Mouse (Mus musculus) stomach, embryonic 16.5 days (tissue): ENCODE results near the gene Birc5. TPM values are rescaled to one million over a fixed set of nuclear protein-coding genes. Genes with fewer than 3 reads are reported as not detected.

ENCODE experiments used
- ATAC-seq: fragments of 200-750 bp; cut with Nextera tagmentation; 2 replicates; pipeline ENCODE4 v1.8.0; 2017; ENCODE audit warnings: moderate number of reproducible peaks, moderate TSS enrichment; ENCODE audit not compliant: insufficient read depth, low FRiP score
- H3K27ac ChIP-seq: fragments of 300-500 bp; sonication (generic); 2 replicates; pipeline ENCODE4 v1.5.1; 2014; ENCODE audit warnings: low read length
- H3K27me3 ChIP-seq: fragments of 300-500 bp; sonication (generic); 2 replicates; pipeline ENCODE4 v1.6.1; 2014; ENCODE audit warnings: low read length, control low read depth, mixed read lengths; ENCODE audit not compliant: control insufficient read depth, insufficient read depth
- H3K36me3 ChIP-seq: fragments of 300-500 bp; sonication (generic); 2 replicates; pipeline ENCODE4 v1.6.1; 2014; ENCODE audit warnings: low read length; ENCODE audit not compliant: control insufficient read depth, insufficient read depth
- H3K4me1 ChIP-seq: fragments of 300-500 bp; sonication (generic); 2 replicates; pipeline ENCODE4 v1.6.1; 2014; ENCODE audit warnings: low read length, control low read depth, mixed read lengths; ENCODE audit not compliant: control insufficient read depth, insufficient read depth
- H3K4me2 ChIP-seq: fragments of 300-500 bp; sonication (generic); 2 replicates; pipeline ENCODE4 v1.6.1; 2014; ENCODE audit warnings: low read depth, low read length, mixed read lengths
- H3K4me3 ChIP-seq: fragments of 300-500 bp; sonication (generic); replicated peaks from 2 replicates; pipeline ENCODE4 v1.5.1; 2014; ENCODE audit warnings: mild to moderate bottlenecking, low read length
- H3K9ac ChIP-seq: fragments of 300-500 bp; sonication (generic); 2 replicates; pipeline ENCODE4 v1.6.1; 2014; ENCODE audit warnings: low read length
- H3K9me3 ChIP-seq: fragments of 300-500 bp; sonication (generic); replicated peaks from 2 replicates; pipeline ENCODE4 v1.6.1; 2016; ENCODE audit warnings: low read length, control low read depth; ENCODE audit not compliant: control insufficient read depth
- WGBS: fragments of 180-500 bp; shearing (Covaris S2); extraction: QIAGEN DNeasy Blood & Tissue Kit; methylation state at CpG from one replicate; pipeline ENCODE4 v1.1.7; 2014; 5-methylcytosine and 5-hydroxymethylcytosine counted together
- polyA plus RNA-seq: library from polyadenylated mRNA; unstranded; fragments of >200 nt; fragmentation: Nextera tagmentation; extraction: Ambion mirVana; gene quantifications from 2 replicates; pipeline ENCODE4 v1.2.1, GENCODE M21; 2015

Gene Birc5
- polyA plus RNA-seq, 1 experiment from 2014 or later: 247 TPM

GRCm38 (mm10) chr11:117824060-117824969 is 24.7 kb upstream of the Birc5 start:
- Histone ChIP-seq H3K9me3 (no peaks in the 10 kb centered on the region), H3K4me3 (peak overlapping the region; percentile 55), H3K9ac (peak overlapping the region; percentile 77), H3K4me1 (peaks cover 60% of the 10 kb centered on the region), H3K27ac (peak overlapping the region; percentile 94), H3K4me2 (peak overlapping the region; percentile 74), H3K27me3 (no peaks in the 10 kb centered on the region), H3K36me3 (no peaks in the 10 kb centered on the region)
- WGBS: 12% methylated on average over 23 of the region's 23 CpGs
- peak; percentile 59 for ATAC-seq

- Histone ChIP-seq H3K27ac (peak within 1 kb of the TSS; percentile 94), H3K4me1 (peaks cover 72% of the 10 kb centered on the region), H3K27me3 (no peaks in the 10 kb centered on the region), H3K9ac (peak within 1 kb of the TSS; percentile 77), H3K4me3 (peak within 1 kb of the TSS; percentile 55), H3K4me2 (peak within 1 kb of the TSS; percentile 74), H3K9me3 (no peaks in the 10 kb centered on the region), H3K36me3 (no peaks in the 10 kb centered on the region)
- peak; percentile 63; the same call in 1 of the 2 replicates for ATAC-seq
- WGBS: under 1% methylated on average over 34 of the region's 34 CpGs
Measured at GRCm38 (mm10) chr11:117825333-117826101, 23.5 kb upstream of the Birc5 start, which contains the start of the genes Afmid and Tk1. Gene Afmid (plus strand): TSS chr11:117825924. Gene Tk1 (minus strand): TSS chr11:117826092.

- Histone ChIP-seq H3K36me3 (no peaks in the 10 kb centered on the region), H3K4me2 (peak overlapping the region; percentile 74), H3K4me3 (peak overlapping the region; percentile 55), H3K9me3 (no peaks in the 10 kb centered on the region), H3K9ac (peak overlapping the region; percentile 77), H3K4me1 (peaks cover 76% of the 10 kb centered on the region), H3K27ac (peak overlapping the region; percentile 94), H3K27me3 (no peaks in the 10 kb centered on the region)
- ATAC-seq: 0 out of 2 replicates have a peak, but pooled peaks have one; percentile 3
- 3% methylated on average over 5 of the region's 5 CpGs for WGBS
Measured at GRCm38 (mm10) chr11:117826164-117826563, 22.9 kb upstream of the Birc5 start.

- Histone ChIP-seq H3K9me3 (no peaks in the 10 kb centered on the region), H3K4me3 (no peak overlapping the region; the same call in 1 of the 2 replicates), H3K4me2 (peak overlapping the region; percentile 74), H3K27me3 (no peaks in the 10 kb centered on the region), H3K4me1 (peaks cover 76% of the 10 kb centered on the region), H3K9ac (peak overlapping the region; percentile 77), H3K36me3 (no peaks in the 10 kb centered on the region), H3K27ac (peak overlapping the region; percentile 94; the same call in 1 of the 2 replicates)
- 37% methylated on average over 8 of the region's 8 CpGs for WGBS
- no peak for ATAC-seq
Measured at GRCm38 (mm10) chr11:117826916-117827315, 22.1 kb upstream of the Birc5 start.

- H3K36me3 ChIP-seq: no peaks in the 10 kb centered on the region
- 45% methylated on average over 3 of the region's 3 CpGs for WGBS
- no peak for ATAC-seq
- H3K27me3 ChIP-seq: no peaks in the 10 kb centered on the region
- no peak overlapping the region for H3K4me3 ChIP-seq
- H3K27ac ChIP-seq: peak overlapping the region; percentile 94; the same call in 1 of the 2 replicates
- no peaks in the 10 kb centered on the region for H3K9me3 ChIP-seq
- H3K4me2 ChIP-seq: peak overlapping the region; percentile 74; the same call in 1 of the 2 replicates
- H3K4me1 ChIP-seq: peaks cover 77% of the 10 kb centered on the region
- H3K9ac ChIP-seq: peak overlapping the region; percentile 40; the same call in 1 of the 2 replicates
Measured at GRCm38 (mm10) chr11:117827386-117827785, 21.7 kb upstream of the Birc5 start.

GRCm38 (mm10) chr11:117828149-117828887 is 20.7 kb upstream of the Birc5 start:
- Histone ChIP-seq H3K4me2 (no peak overlapping the region; the same call in 1 of the 2 replicates), H3K4me3 (no peak overlapping the region), H3K36me3 (no peaks in the 10 kb centered on the region), H3K27ac (peak overlapping the region; percentile 94), H3K9me3 (no peaks in the 10 kb centered on the region), H3K9ac (peak overlapping the region; percentile 40), H3K4me1 (peaks cover 70% of the 10 kb centered on the region), H3K27me3 (no peaks in the 10 kb centered on the region)
- 58% methylated on average over 18 of the region's 18 CpGs for WGBS
- ATAC-seq: no peak

GRCm38 (mm10) chr11:117828888-117829604 is 20.0 kb upstream of the Birc5 start:
- Histone ChIP-seq H3K27me3 (no peaks in the 10 kb centered on the region), H3K4me2 (no peak overlapping the region), H3K4me1 (peaks cover 63% of the 10 kb centered on the region), H3K9me3 (no peaks in the 10 kb centered on the region), H3K4me3 (no peak overlapping the region), H3K36me3 (no peaks in the 10 kb centered on the region), H3K27ac (peak overlapping the region; percentile 94), H3K9ac (peak overlapping the region; percentile 1; the same call in 1 of the 2 replicates)
- 38% methylated on average over 9 of the region's 9 CpGs for WGBS
- peak; percentile 54; the same call in 1 of the 2 replicates for ATAC-seq

- peaks cover 59% of the 10 kb centered on the region for H3K4me1 ChIP-seq
- H3K9me3 ChIP-seq: no peaks in the 10 kb centered on the region
- WGBS: 45% methylated on average over 2 of the region's 2 CpGs
- H3K27me3 ChIP-seq: no peaks in the 10 kb centered on the region
- no peak for ATAC-seq
- no peak overlapping the region for H3K4me2 ChIP-seq
- no peaks in the 10 kb centered on the region for H3K36me3 ChIP-seq
- H3K9ac ChIP-seq: no peak overlapping the region
- H3K4me3 ChIP-seq: no peak overlapping the region
- H3K27ac ChIP-seq: peak overlapping the region; percentile 94
Measured at GRCm38 (mm10) chr11:117829671-117830215, 19.3 kb upstream of the Birc5 start.
